In the genomic region with DNA sequence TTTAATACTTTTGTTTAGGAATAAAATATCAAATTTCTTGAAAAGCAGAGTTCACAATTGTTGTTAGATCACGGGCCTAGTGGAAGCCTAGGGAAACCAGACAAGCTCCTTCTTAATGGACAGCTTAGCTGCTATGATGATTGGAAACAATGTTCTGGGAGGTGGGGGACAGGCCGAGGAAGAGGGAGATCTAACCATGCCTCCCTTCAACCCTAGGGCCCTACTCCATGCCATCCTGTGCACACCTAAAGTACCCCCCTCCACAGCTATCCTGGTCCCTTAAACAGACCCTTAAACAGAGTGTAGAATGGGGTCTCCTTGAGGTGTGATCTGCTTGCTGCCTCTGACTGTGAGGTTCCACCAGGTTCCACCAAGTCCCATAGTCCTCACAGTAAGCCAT, we compare ENCODE assay signal across 22 mouse cellular contexts. TPM values are rescaled to one million over a fixed set of nuclear protein-coding genes. Genes with fewer than 3 reads are reported as not detected.
"Had no signal": no experiment of that assay in that cellular context is flagged by ENCODE, and none has a peak within 500 bp of the region (broad histone marks: within the 10 kb centered on the region; RNA-seq: fewer than 3 reads in every experiment).

No protein-coding gene starts in this region.

- DNase-seq: lung, adult 2 months; lung, postnatal 10 days; lung, postnatal 4 days; retina, postnatal 1 day; right cerebral cortex, adult 18-20 months; right cerebral cortex, postnatal 25 days; right cerebral cortex, postnatal 4 days; spleen, adult 18-20 months; thymus, postnatal 36 days had no signal

- H3K4me3 ChIP-seq: liver, embryonic 12.5 days; midbrain, embryonic 10.5 days; midbrain, embryonic 13.5 days; myocyte; neural tube, embryonic 13.5 days; neural tube, embryonic 15.5 days had no signal

- H3K36me3 ChIP-seq: liver, embryonic 12.5 days; midbrain, embryonic 10.5 days; midbrain, embryonic 13.5 days; neural tube, embryonic 13.5 days; neural tube, embryonic 15.5 days had no signal

- H3K27ac ChIP-seq: liver, embryonic 12.5 days; liver, embryonic 14.5 days; midbrain, embryonic 10.5 days; midbrain, embryonic 13.5 days; neural tube, embryonic 13.5 days; neural tube, embryonic 15.5 days had no signal

- H3K4me2 ChIP-seq: liver, embryonic 12.5 days; midbrain, embryonic 13.5 days; neural tube, embryonic 13.5 days; neural tube, embryonic 15.5 days had no signal

- H3K4me1 ChIP-seq: liver, embryonic 12.5 days; midbrain, embryonic 10.5 days; midbrain, embryonic 13.5 days; neural tube, embryonic 13.5 days; neural tube, embryonic 15.5 days had no signal

- H3K9ac ChIP-seq: liver, embryonic 12.5 days; liver, embryonic 14.5 days; midbrain, embryonic 13.5 days; neural tube, embryonic 13.5 days; neural tube, embryonic 15.5 days had no signal

- H3K27me3 ChIP-seq: liver, embryonic 12.5 days; midbrain, embryonic 13.5 days; neural tube, embryonic 13.5 days; neural tube, embryonic 15.5 days had no signal

- H3K9me3 ChIP-seq: liver, embryonic 12.5 days; midbrain, embryonic 10.5 days; midbrain, embryonic 13.5 days; neural tube, embryonic 13.5 days; neural tube, embryonic 15.5 days had no signal

- ATAC-seq: liver, embryonic 12.5 days; midbrain, embryonic 13.5 days; midbrain, embryonic 16.5 days had no signal

RNA-seq across cellular contexts. Expression of gene Clec2g, which starts 38.0 kb away (rescaled TPM):
- polyA plus RNA-seq: liver, embryonic 12.5 days; liver, embryonic 14.5 days; liver, embryonic 16.5 days; lung, embryonic 16.5 days; midbrain, embryonic 10.5 days; midbrain, embryonic 13.5 days; midbrain, embryonic 16.5 days; myocyte; neural tube, embryonic 11.5 days; neural tube, embryonic 13.5 days; neural tube, embryonic 15.5 days; small intestine, adult 2 months; stomach, embryonic 14.5 days had no signal
